Mouse (Mus musculus) heart, embryonic 12.5 days (tissue): ENCODE results near the gene Vwa5a. TPM values are rescaled to one million over a fixed set of nuclear protein-coding genes. Genes with fewer than 3 reads are reported as not detected.

Experiments used
- ATAC-seq: fragments of 200-750 bp; cut with Nextera tagmentation; 2 replicates; pipeline ENCODE4 v1.8.0; 2017; ENCODE audit warnings: moderate TSS enrichment, moderate library complexity; ENCODE audit not compliant: insufficient number of reproducible peaks, low FRiP score
- H3K27ac ChIP-seq: fragments of 300-500 bp; sonication (generic); 2 replicates; pipeline ENCODE4 v1.5.1; 2016; ENCODE audit warnings: mild to moderate bottlenecking, moderate library complexity; ENCODE audit not compliant: poor library complexity, severe bottlenecking
- H3K27me3 ChIP-seq: fragments of 300-500 bp; sonication (generic); replicated peaks from 2 replicates; pipeline ENCODE4 v1.6.1; 2016; ENCODE audit warnings: mild to moderate bottlenecking, moderate library complexity
- H3K36me3 ChIP-seq: fragments of 300-500 bp; sonication (generic); 2 replicates; pipeline ENCODE4 v1.6.1; 2016; ENCODE audit warnings: mild to moderate bottlenecking, moderate library complexity
- H3K4me1 ChIP-seq: fragments of 300-500 bp; sonication (generic); replicated peaks from 2 replicates; pipeline ENCODE4 v1.6.1; 2016; ENCODE audit warnings: mild to moderate bottlenecking
- H3K4me2 ChIP-seq: fragments of 300-500 bp; sonication (generic); 2 replicates; pipeline ENCODE4 v1.6.1; 2016; ENCODE audit warnings: mild to moderate bottlenecking, moderate library complexity
- H3K4me3 ChIP-seq: fragments of 300-500 bp; sonication (generic); 2 replicates; pipeline ENCODE4 v1.5.1; 2016; ENCODE audit warnings: mild to moderate bottlenecking
- H3K9ac ChIP-seq: fragments of 300-500 bp; sonication (generic); 2 replicates; pipeline ENCODE4 v1.6.1; 2016; ENCODE audit warnings: mild to moderate bottlenecking, moderate library complexity
- H3K9me3 ChIP-seq: fragments of 300-500 bp; sonication (generic); replicated peaks from 2 replicates; pipeline ENCODE4 v1.6.1; 2016; ENCODE audit warnings: mild to moderate bottlenecking, moderate library complexity
- WGBS: fragments of 180-500 bp; shearing (Covaris S2); methylation state at CpG from one replicate; pipeline ENCODE4 v1.1.7; 2016; 5-methylcytosine and 5-hydroxymethylcytosine counted together
- polyA plus RNA-seq: library from polyadenylated mRNA; unstranded; fragments of >200 nt; fragmentation: Nextera tagmentation; extraction: Ambion mirVana; gene quantifications from 2 replicates; pipeline ENCODE4 v1.2.1, GENCODE M21; 2016

Gene Vwa5a
- polyA plus RNA-seq = 19.3 and 21.3 TPM in 2 replicates

DNA sequence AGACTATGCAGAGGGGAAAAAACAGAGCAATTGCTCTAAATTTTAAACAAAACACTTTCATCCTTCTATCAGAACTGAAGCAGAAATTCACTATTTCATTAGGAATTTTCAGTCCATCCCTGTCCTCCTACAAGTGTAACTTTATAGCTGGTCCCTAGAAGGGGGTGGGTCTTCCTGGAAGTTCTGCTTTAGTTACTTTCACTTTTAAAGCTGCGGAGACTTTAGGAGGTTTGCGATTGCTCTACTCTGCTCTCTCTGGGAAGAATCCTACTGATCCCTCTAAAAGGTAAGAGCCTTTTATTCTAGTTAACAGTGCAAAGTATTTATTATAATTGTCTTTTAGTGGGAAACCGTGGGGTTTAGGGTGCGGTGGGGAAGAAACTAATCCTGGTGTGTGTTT is at the start of gene Vwa5a:
TSS of gene Vwa5a (plus strand) at position 167 of the 400 bp plus-strand sequence.
- peak; percentile 74 for ATAC-seq
- peak within 1 kb of the TSS; percentile 70 for H3K4me3 ChIP-seq
- H3K27ac ChIP-seq = no peak within 1 kb of the TSS; the same call in 1 of the 2 replicates
- H3K4me1 ChIP-seq = peaks cover 8% of the 10 kb centered on the region
- H3K9me3 ChIP-seq = no peaks in the 10 kb centered on the region
- peak within 1 kb of the TSS; percentile 76 for H3K4me2 ChIP-seq
- H3K9ac ChIP-seq = peak within 1 kb of the TSS; percentile 79
- WGBS = 2% methylated on average over 4 of the region's 4 CpGs
- no peaks in the 10 kb centered on the region for H3K27me3 ChIP-seq
- peaks cover 3% of the 10 kb centered on the region; the same call in 1 of the 2 replicates for H3K36me3 ChIP-seq

DNA sequence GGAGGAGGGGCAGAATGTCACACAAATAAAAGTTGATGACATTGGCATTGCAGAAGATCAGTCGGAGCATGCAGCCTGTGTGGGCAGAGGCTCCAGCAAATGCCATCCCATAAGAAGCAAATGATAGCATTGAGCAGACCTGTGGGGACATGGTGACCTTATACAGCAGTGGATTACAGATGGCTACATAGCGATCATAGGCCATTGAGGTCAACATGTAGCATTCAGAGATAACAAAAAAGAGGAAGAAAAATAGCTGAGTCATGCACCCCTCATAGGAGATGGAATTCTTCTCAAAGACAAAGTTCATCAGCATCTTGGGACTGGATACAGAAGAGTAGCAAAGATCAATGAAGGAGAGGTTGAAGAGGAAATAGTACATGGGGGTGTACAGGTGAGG is 45.2 kb upstream of the Vwa5a start:
- H3K4me2 ChIP-seq = no peak overlapping the region
- no peaks in the 10 kb centered on the region for H3K27me3 ChIP-seq
- no peaks in the 10 kb centered on the region for H3K36me3 ChIP-seq
- 69% methylated on average over 2 of the region's 2 CpGs for WGBS
- no peak overlapping the region for H3K9ac ChIP-seq
- no peak overlapping the region for H3K4me3 ChIP-seq
- H3K4me1 ChIP-seq = no peaks in the 10 kb centered on the region
- no peaks in the 10 kb centered on the region for H3K9me3 ChIP-seq
- no peak overlapping the region for H3K27ac ChIP-seq
- no peak for ATAC-seq

DNA sequence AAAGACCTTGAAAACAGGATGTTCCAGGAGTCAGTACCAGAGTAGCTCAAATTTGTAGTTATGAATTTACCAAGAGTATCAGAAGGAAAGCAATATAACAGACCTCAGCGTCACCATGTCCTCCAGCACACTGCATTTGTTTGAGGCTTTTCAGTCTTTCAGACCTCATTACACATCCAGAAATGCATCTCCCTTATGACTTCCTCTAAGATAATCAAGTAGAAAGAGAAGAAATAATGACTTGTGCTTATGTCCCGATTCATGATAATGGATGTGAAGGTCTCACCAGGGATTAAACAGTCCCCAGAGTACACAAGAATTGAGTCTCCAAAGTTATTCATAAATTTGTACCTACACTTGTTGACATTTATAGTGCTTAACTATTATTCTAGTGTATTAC is 43.6 kb upstream of the Vwa5a start, which contains the start of gene Olfr918:
TSS of gene Olfr918 (minus strand) at position 101 of the 400 bp plus-strand sequence.
- no peak within 1 kb of the TSS for H3K4me3 ChIP-seq
- 78% methylated on average over 2 of the region's 2 CpGs for WGBS
- no peak for ATAC-seq
- H3K36me3 ChIP-seq = no peaks in the 10 kb centered on the region
- H3K27me3 ChIP-seq = no peaks in the 10 kb centered on the region
- H3K9me3 ChIP-seq = no peaks in the 10 kb centered on the region
- no peaks in the 10 kb centered on the region for H3K4me1 ChIP-seq
- no peak within 1 kb of the TSS for H3K4me2 ChIP-seq
- H3K27ac ChIP-seq = no peak within 1 kb of the TSS
- H3K9ac ChIP-seq = no peak within 1 kb of the TSS

DNA sequence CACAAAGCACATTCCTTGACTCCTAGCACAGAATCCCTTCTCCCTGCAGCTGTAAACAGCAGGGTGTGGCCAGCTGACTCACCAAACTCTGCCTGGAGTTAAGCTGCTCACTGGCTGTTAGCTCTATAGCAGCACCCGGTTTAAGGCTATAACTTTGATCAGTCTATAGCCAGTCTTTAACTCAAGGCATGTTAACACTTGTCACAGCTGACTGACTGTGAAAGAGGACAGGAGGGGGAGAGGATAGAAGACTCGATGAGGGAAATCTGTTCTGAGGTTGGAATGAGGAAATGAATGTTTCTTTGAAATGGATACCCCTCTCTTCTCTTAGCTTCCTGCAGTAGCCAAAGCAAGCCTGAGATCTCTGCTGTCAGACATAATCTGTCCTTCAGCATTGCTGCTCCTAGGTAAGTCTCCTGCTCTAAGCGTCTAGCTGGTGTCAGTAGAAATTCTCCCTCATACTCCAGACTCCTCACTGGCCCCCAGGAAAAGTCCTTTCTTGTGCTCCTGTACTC is 916 bp downstream of the Vwa5a start:
- Histone ChIP-seq H3K9ac (peak overlapping the region; percentile 79), H3K36me3 (peaks cover 9% of the 10 kb centered on the region), H3K4me2 (peak overlapping the region; percentile 76), H3K4me3 (peak overlapping the region; percentile 70), H3K27me3 (no peaks in the 10 kb centered on the region), H3K4me1 (peaks cover 8% of the 10 kb centered on the region), H3K27ac (no peak overlapping the region), H3K9me3 (no peaks in the 10 kb centered on the region)
- peak; percentile 77 for ATAC-seq
- WGBS = 3% methylated on average over 3 of the region's 3 CpGs

DNA sequence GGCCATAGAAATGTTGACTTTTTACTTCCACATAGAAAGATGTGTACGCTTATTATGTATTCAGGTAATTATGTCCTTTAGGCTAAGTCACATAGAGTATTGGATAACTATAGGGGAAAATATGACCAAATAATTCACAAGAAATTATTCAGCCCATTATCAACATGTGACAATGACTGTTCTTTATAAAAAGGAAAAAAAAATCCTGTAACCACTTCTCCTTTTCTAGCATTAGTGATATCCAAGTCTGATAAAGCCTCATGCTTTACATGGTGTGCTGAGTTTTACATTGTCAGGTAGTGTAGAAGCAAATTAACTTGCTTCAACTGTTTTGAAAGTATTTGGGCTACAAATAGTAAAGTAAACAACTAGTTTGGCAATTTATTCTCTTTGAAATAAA is 6.0 kb downstream of the Vwa5a start:
- no peaks in the 10 kb centered on the region for H3K9me3 ChIP-seq
- no peak overlapping the region for H3K27ac ChIP-seq
- WGBS = 88% methylated on average over 1 of the region's 1 CpGs
- H3K4me3 ChIP-seq = no peak overlapping the region
- peaks cover 7% of the 10 kb centered on the region for H3K4me1 ChIP-seq
- peaks cover 35% of the 10 kb centered on the region for H3K36me3 ChIP-seq
- no peak overlapping the region for H3K9ac ChIP-seq
- no peaks in the 10 kb centered on the region for H3K27me3 ChIP-seq
- H3K4me2 ChIP-seq = no peak overlapping the region
- ATAC-seq = no peak

DNA sequence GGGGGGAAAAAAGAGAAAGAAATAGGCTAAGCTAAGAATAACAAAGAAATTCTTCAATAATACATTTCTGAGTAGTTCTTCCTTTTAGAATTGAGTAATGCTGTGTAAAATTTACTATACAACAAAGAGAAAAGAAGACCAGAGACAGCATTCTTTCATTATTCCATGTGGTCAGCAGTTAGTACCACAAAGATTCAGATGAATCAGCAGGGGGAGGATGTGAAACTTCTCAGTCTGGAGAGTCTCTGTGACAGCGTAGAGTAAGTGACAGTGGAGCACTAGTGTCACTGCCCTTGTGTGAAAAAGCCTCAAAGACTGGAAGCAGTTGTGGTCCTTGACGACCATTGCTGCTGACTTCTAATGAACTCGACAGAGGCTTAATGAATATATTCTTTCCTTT is 10.2 kb downstream of the Vwa5a start:
- Histone ChIP-seq H3K4me3 (no peak overlapping the region), H3K27ac (no peak overlapping the region), H3K36me3 (peaks cover 36% of the 10 kb centered on the region), H3K9me3 (no peaks in the 10 kb centered on the region), H3K4me2 (no peak overlapping the region), H3K27me3 (no peaks in the 10 kb centered on the region), H3K9ac (no peak overlapping the region), H3K4me1 (no peaks in the 10 kb centered on the region)
- WGBS = 77% methylated on average over 3 of the region's 3 CpGs
- no peak for ATAC-seq

DNA sequence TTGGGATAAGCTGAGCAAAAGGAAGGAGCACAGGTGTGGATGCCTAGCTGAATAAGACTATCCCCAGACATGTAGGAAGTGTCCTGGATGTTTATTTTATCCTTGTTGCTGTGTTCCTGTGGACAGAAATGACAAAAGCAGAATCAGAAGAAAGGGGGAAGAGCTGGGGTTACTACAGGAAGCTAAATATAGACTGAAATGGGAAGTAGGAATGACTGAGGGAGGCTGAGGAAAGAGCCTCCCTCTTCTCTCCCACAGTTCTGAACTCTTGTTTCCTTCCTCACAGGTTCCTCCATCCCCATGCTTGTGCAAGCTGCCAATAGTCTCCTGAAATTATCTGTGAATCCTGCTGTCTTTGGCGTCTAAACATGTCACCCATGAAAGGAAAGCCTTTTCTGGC is 23.3 kb downstream of the Vwa5a start:
- H3K36me3 ChIP-seq = peaks cover 22% of the 10 kb centered on the region
- no peak for ATAC-seq
- H3K9ac ChIP-seq = no peak overlapping the region
- no peak overlapping the region for H3K4me3 ChIP-seq
- no peaks in the 10 kb centered on the region for H3K9me3 ChIP-seq
- no peaks in the 10 kb centered on the region for H3K27me3 ChIP-seq
- WGBS = 76% methylated on average over 1 of the region's 1 CpGs
- no peak overlapping the region for H3K4me2 ChIP-seq
- no peak overlapping the region for H3K27ac ChIP-seq
- 0 out of 2 replicates have a peak, but pooled peaks cover 3% of the 10 kb centered on the region for H3K4me1 ChIP-seq

DNA sequence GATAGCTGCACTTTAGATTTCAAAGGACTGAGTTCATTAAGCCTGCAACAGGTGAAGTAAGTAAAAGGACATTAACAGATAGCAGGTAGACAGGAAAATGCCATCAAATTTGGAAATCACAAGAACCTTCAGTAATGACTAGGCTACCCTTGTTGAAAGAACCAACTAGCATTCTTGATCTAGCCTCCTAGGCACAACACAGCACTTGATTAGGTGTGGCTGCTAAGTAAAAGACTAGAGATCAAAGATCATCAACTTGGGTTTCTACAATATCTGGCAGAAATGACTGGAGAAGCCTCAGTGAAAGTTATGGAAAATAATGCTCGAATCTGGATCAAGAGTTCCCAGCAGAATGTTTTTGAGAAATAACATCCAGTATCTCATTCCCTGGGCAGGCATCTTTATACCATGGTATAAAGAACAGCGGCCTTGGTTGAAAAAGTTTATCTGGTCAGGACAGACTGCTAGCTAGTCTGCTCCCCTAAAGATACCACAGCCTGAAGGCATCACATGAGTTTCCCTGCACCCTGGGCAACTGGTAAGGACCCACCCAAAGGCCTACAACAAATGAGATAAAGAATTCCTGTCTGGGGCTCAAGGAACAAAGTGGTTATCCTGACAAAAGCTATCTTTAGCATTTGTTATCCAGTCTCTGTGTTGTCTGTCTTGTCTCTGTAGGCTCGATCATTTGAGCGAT is 26.7 kb downstream of the Vwa5a start:
- Histone ChIP-seq H3K9me3 (no peaks in the 10 kb centered on the region), H3K27ac (no peak overlapping the region), H3K4me3 (no peak overlapping the region), H3K27me3 (no peaks in the 10 kb centered on the region), H3K4me2 (no peak overlapping the region), H3K4me1 (0 out of 2 replicates have a peak, but pooled peaks cover 3% of the 10 kb centered on the region), H3K9ac (no peak overlapping the region), H3K36me3 (peaks cover 11% of the 10 kb centered on the region; the same call in 1 of the 2 replicates)
- WGBS = 63% methylated on average over 4 of the region's 4 CpGs
- peak; percentile 33; the same call in 1 of the 2 replicates for ATAC-seq

DNA sequence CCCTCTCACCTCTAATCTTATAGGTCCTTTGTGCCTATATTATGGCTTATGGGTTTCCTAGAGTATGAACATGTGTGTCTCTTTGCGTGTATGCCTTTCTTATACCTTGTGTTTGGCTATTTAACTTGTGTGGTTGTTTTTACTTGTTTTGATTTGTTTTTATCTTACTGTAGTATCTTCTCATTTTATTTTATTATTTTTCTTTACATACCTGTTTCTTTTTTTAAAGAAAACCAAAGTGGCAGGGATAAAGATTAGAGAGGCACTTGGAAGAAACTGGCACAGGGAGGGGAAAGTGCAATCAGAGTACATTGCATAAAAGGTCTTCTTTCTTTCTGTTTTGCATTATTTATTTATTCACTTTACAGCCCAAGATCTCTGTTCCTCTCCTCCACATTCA is 33.9 kb downstream of the Vwa5a start, which contains the start of gene Olfr920:
TSS of gene Olfr920 (plus strand) at position 301 of the 400 bp plus-strand sequence.
- Histone ChIP-seq H3K27ac (no peak within 1 kb of the TSS), H3K9ac (no peak within 1 kb of the TSS), H3K4me2 (no peak within 1 kb of the TSS), H3K4me3 (no peak within 1 kb of the TSS), H3K9me3 (no peaks in the 10 kb centered on the region), H3K4me1 (no peaks in the 10 kb centered on the region), H3K27me3 (no peaks in the 10 kb centered on the region), H3K36me3 (no peaks in the 10 kb centered on the region)
- 64% methylated on average over 1 of the region's 1 CpGs for WGBS
- no peak for ATAC-seq

DNA sequence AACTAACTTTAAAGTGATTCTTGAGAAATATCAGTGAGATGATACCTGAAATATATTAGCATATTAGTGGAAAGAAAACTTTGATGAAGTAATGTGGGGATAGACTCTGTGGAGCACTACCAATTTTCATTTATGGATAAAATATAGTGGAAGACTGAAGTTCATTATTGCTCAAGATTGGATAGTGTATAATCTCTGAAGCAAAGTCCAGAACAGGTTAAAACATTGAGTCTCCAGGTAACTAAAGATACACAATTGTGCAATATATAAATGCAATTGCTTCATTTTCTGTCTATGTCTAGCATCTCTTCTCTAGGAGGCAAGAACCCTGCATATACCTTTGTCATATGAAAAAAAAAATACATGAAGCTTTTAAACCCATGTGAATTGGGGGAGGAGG is 54.7 kb downstream of the Vwa5a start, which contains the start of gene Olfr921:
TSS of gene Olfr921 (plus strand) at position 301 of the 400 bp plus-strand sequence.
- Histone ChIP-seq H3K4me3 (no peak within 1 kb of the TSS), H3K36me3 (no peaks in the 10 kb centered on the region), H3K27ac (no peak within 1 kb of the TSS), H3K9me3 (no peaks in the 10 kb centered on the region), H3K27me3 (no peaks in the 10 kb centered on the region), H3K4me2 (no peak within 1 kb of the TSS), H3K4me1 (no peaks in the 10 kb centered on the region), H3K9ac (no peak within 1 kb of the TSS)
- no peak for ATAC-seq

DNA sequence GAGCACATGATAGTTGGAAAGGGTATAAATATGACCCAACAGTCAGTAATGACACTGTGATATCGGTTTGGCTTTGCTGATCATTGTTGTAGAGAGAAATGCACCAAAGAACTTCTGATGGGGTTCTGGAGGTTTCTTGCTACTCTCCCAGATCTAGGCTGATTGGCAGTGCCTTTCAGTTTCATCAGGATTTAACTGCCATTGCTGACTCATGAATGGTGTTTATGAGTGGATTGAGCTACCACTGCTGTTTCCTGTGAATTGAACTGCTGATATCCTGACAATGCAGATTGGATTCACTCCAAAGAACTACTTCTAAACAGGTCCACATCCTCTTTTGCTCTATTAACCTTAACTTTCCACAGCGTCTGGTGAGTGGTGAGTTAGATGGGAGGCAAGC is 74.6 kb downstream of the Vwa5a start:
- Histone ChIP-seq H3K36me3 (no peaks in the 10 kb centered on the region), H3K27me3 (no peaks in the 10 kb centered on the region)

More for the DNA sequence above, 74.6 kb downstream of the Vwa5a start:
- Histone ChIP-seq H3K9ac (no peak overlapping the region), H3K27ac (no peak overlapping the region), H3K4me3 (no peak overlapping the region), H3K9me3 (no peaks in the 10 kb centered on the region), H3K4me1 (no peaks in the 10 kb centered on the region), H3K4me2 (no peak overlapping the region)
- WGBS = 81% methylated on average over 2 of the region's 2 CpGs
- ATAC-seq = no peak
